Comparison of ENCODE assay signal across 12 mouse cellular contexts in the genomic region with DNA sequence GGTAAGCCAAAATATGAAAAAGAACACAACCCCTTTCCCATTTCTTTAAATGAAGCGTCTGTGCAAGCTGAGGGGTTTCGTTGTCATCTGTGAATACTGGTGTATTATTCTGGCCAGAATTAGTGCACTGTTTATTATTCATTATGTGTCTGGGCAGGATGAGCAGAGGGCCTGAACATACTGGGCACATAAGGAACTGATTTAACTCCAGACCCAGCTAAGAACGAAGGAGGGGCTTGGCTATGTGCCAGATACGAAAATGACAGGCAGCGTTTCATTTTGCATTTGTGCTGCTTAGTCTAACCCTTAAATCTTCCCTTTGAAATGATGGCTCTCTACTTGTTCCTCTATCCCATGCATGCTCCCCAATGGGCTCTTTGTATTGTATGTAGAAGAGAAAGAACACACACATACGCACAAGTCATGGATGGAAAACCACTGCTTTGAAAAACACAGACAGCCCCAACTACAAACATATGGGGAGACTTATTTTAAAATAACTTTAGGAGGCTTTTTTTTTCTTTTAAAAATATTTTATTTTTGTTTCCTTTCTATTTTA.
A peak's percentile ranks its signal among the peaks of the same experiment; 100 is the strongest.
DNase-seq lines count a peak whose midpoint lies in the region; ATAC-seq and TF ChIP-seq lines count a peak whose summit lies in the region.
"Had no signal": no experiment of that assay in that cellular context is flagged by ENCODE, and none has a peak within 500 bp of the region (broad histone marks: within the 10 kb centered on the region; RNA-seq: fewer than 3 reads in every experiment).

No protein-coding gene starts in this region.

- no peaks in the 10 kb centered on the region for H3K36me3 ChIP-seq in hindbrain, embryonic 11.5 days (ENCODE audit: control insufficient read depth, insufficient read depth, low read length)
- H3K36me3 ChIP-seq in hindbrain, embryonic 13.5 days: no peaks in the 10 kb centered on the region
- H3K36me3 ChIP-seq in hindbrain, postnatal 0 days (ENCODE audit: insufficient read depth, low read length): no peaks in the 10 kb centered on the region
- H3K36me3 ChIP-seq in thymus, adult 2 months (ENCODE audit: control insufficient read depth, insufficient read depth, low read length): no peaks in the 10 kb centered on the region
- H3K36me3 ChIP-seq in liver, postnatal 0 days (replicated peaks; ENCODE audit: insufficient read depth, low read length): no peaks in the 10 kb centered on the region

- H3K4me3 ChIP-seq in hindbrain, embryonic 11.5 days (ENCODE audit: low read depth, low read length): no peak overlapping the region
- no peak overlapping the region for H3K4me3 ChIP-seq in hindbrain, embryonic 13.5 days
- H3K4me3 ChIP-seq in hindbrain, postnatal 0 days (ENCODE audit: low read length): no peak overlapping the region
- no peak overlapping the region for H3K4me3 ChIP-seq in thymus, adult 2 months (ENCODE audit: control insufficient read depth, insufficient read depth, low read length)
- no peak overlapping the region for H3K4me3 ChIP-seq in liver, postnatal 0 days (ENCODE audit: low read depth, low read length)

- TF ChIP-seq EP300 in liver, postnatal 0 days (IDR thresholded peaks at IDR 0.05; ENCODE audit: low read depth): no peak

- H3K9ac ChIP-seq in hindbrain, embryonic 11.5 days (ENCODE audit: low read depth, low read length): no peak overlapping the region
- H3K9ac ChIP-seq in hindbrain, embryonic 13.5 days: no peak overlapping the region
- H3K9ac ChIP-seq in hindbrain, postnatal 0 days (replicated peaks; ENCODE audit: low read length): no peak overlapping the region
- H3K9ac ChIP-seq in liver, postnatal 0 days (replicated peaks): no peak overlapping the region

- 67% methylated on average over 6 of the region's 6 CpGs for WGBS in hindbrain, embryonic 11.5 days
- WGBS in hindbrain, embryonic 13.5 days: 52% methylated on average over 6 of the region's 6 CpGs
- 34% methylated on average over 6 of the region's 6 CpGs for WGBS in hindbrain, postnatal 0 days
- WGBS in thymus, adult 2 months: 73% methylated on average over 6 of the region's 6 CpGs
- 78% methylated on average over 6 of the region's 6 CpGs for WGBS in liver, postnatal 0 days (ENCODE audit: insufficient replicate concordance)

- DNase-seq in hindbrain, embryonic 11.5 days (ENCODE audit: low spot score): peak; percentile 61
- DNase-seq in 3T3-L1 (ENCODE audit: low read depth, low spot score): peak; percentile 77
- DNase-seq in embryo, embryonic 11 days: peak; percentile 74
- DNase-seq in hindbrain, postnatal 0 days (ENCODE audit: low spot score): peak; percentile 60
- no peak for DNase-seq in thymus, adult 2 months
- no peak for DNase-seq in liver, postnatal 0 days
- DNase-seq: gastrocnemius, postnatal 14 days; thymus, adult 18-20 months had no signal

- ATAC-seq in hindbrain, embryonic 11.5 days (ENCODE audit: low FRiP score): peak; percentile 71; the same call in 1 of the 2 replicates
- ATAC-seq in hindbrain, embryonic 13.5 days (ENCODE audit: low FRiP score): no peak
- ATAC-seq in hindbrain, postnatal 0 days: peak; percentile 47; the same call in 1 of the 2 replicates
- ATAC-seq in megakaryocyte, adult 5-6 weeks (ENCODE audit: poor library complexity, severe bottlenecking): no peak
- ATAC-seq in liver, postnatal 0 days: no peak
- ATAC-seq: activated CD4-positive, CD25-positive, alpha-beta regulatory T cell, adult 4 months had no signal

- H3K4me1 ChIP-seq in hindbrain, embryonic 11.5 days (replicated peaks; ENCODE audit: control insufficient read depth, insufficient read depth, low read length): no peaks in the 10 kb centered on the region
- peaks cover 5% of the 10 kb centered on the region for H3K4me1 ChIP-seq in hindbrain, embryonic 13.5 days (replicated peaks)
- 0 out of 2 replicates have a peak, but pooled peaks cover 4% of the 10 kb centered on the region for H3K4me1 ChIP-seq in hindbrain, postnatal 0 days (ENCODE audit: insufficient read depth, low read length)
- H3K4me1 ChIP-seq in thymus, adult 2 months (replicated peaks; ENCODE audit: control insufficient read depth, insufficient read depth, low read length): no peaks in the 10 kb centered on the region
- no peaks in the 10 kb centered on the region for H3K4me1 ChIP-seq in liver, postnatal 0 days (ENCODE audit: insufficient read depth)

- no peak overlapping the region for H3K4me2 ChIP-seq in hindbrain, embryonic 11.5 days (replicated peaks; ENCODE audit: low read depth, low read length)
- no peak overlapping the region for H3K4me2 ChIP-seq in hindbrain, embryonic 13.5 days
- no peak overlapping the region for H3K4me2 ChIP-seq in hindbrain, postnatal 0 days (ENCODE audit: low read depth, low read length)
- no peak overlapping the region for H3K4me2 ChIP-seq in liver, postnatal 0 days (ENCODE audit: low read depth, low read length)

- no peak overlapping the region for H3K27ac ChIP-seq in hindbrain, embryonic 11.5 days (ENCODE audit: low read depth, low read length)
- no peak overlapping the region for H3K27ac ChIP-seq in hindbrain, embryonic 13.5 days
- H3K27ac ChIP-seq in hindbrain, postnatal 0 days: no peak overlapping the region
- H3K27ac ChIP-seq in thymus, adult 2 months (ENCODE audit: control insufficient read depth, insufficient read depth, low read length): no peak overlapping the region
- no peak overlapping the region for H3K27ac ChIP-seq in liver, postnatal 0 days (ENCODE audit: low read depth)

- H3K27me3 ChIP-seq in hindbrain, embryonic 11.5 days (ENCODE audit: control insufficient read depth, insufficient read depth, low read length): no peaks in the 10 kb centered on the region
- no peaks in the 10 kb centered on the region for H3K27me3 ChIP-seq in hindbrain, embryonic 13.5 days
- H3K27me3 ChIP-seq in hindbrain, postnatal 0 days (ENCODE audit: insufficient read depth, low read length): no peaks in the 10 kb centered on the region
- H3K27me3 ChIP-seq in thymus, adult 2 months (ENCODE audit: control insufficient read depth, insufficient read depth, low read length): no peaks in the 10 kb centered on the region
- no peaks in the 10 kb centered on the region for H3K27me3 ChIP-seq in liver, postnatal 0 days (ENCODE audit: insufficient read depth, low read length)
- H3K27me3 ChIP-seq: CH12.LX had no signal

- no peak for TF ChIP-seq CTCF in hindbrain, postnatal 0 days (IDR thresholded peaks at IDR 0.05; ENCODE audit: low read depth)
- TF ChIP-seq CTCF in thymus, adult 2 months (IDR thresholded peaks at IDR 0.05; ENCODE audit: borderline replicate concordance, control insufficient read depth, extremely low read depth, insufficient read depth, low read length, poor library complexity): no peak
- TF ChIP-seq CTCF in liver, postnatal 0 days (IDR thresholded peaks at IDR 0.05; ENCODE audit: low read depth): no peak

- no peaks in the 10 kb centered on the region for H3K9me3 ChIP-seq in hindbrain, embryonic 11.5 days (ENCODE audit: control insufficient read depth, low read length)
- H3K9me3 ChIP-seq in hindbrain, embryonic 13.5 days: no peaks in the 10 kb centered on the region
- no peaks in the 10 kb centered on the region for H3K9me3 ChIP-seq in hindbrain, postnatal 0 days (ENCODE audit: low read length)
- H3K9me3 ChIP-seq in liver, postnatal 0 days (ENCODE audit: low read length): no peaks in the 10 kb centered on the region

- TF ChIP-seq POLR2A in thymus, adult 2 months (IDR thresholded peaks at IDR 0.05; ENCODE audit: control insufficient read depth, extremely low read depth, insufficient read depth, low read length, poor library complexity): no peak

Comparison
In these comparisons a context has a peak if more than half of its experiments do, and no peak if none do; other contexts are left out.
1. ATAC-seq: peak in hindbrain, embryonic 11.5 days (single experiment) and hindbrain, postnatal 0 days (single experiment); none in hindbrain, embryonic 13.5 days (single experiment), megakaryocyte, adult 5-6 weeks (single experiment) and liver, postnatal 0 days (single experiment).
2. DNase-seq: peak in hindbrain, embryonic 11.5 days (single experiment), 3T3-L1 (single experiment), embryo, embryonic 11 days (single experiment) and hindbrain, postnatal 0 days (single experiment); none in thymus, adult 2 months (single experiment) and liver, postnatal 0 days (single experiment).